Mouse (Mus musculus) megakaryocyte-erythroid progenitor cell, adult 5-6 weeks (primary cell): ENCODE results near the gene Dph1. TPM values are rescaled to one million over a fixed set of nuclear protein-coding genes. Genes with fewer than 3 reads are reported as not detected.

Source experiments
- ATAC-seq: replicated peaks from 2 replicates; pipeline ENCODE4 v1.8.0; 2016; ENCODE audit warnings: mild to moderate bottlenecking, inconsistent platforms; ENCODE audit not compliant: severe bottlenecking, poor library complexity, low FRiP score, low TSS enrichment
- total RNA-seq, 2 experiments: library from RNA; stranded (forward) in 1 of 2; stranded (reverse) in 1 of 2; fragments of 200-1000, 215-1000 nt in 1 of 2; fragments of >200 nt in 1 of 2; fragmentation: Nextera tagmentation in 1 of 2; gene quantifications; 2 replicates each; pipeline ENCODE4 v1.2.3; 2014 to 2017

Dph1 gene
- total RNA-seq, 2 experiments from 2014 or later, result 14.2 to 25.0 TPM

DNA sequence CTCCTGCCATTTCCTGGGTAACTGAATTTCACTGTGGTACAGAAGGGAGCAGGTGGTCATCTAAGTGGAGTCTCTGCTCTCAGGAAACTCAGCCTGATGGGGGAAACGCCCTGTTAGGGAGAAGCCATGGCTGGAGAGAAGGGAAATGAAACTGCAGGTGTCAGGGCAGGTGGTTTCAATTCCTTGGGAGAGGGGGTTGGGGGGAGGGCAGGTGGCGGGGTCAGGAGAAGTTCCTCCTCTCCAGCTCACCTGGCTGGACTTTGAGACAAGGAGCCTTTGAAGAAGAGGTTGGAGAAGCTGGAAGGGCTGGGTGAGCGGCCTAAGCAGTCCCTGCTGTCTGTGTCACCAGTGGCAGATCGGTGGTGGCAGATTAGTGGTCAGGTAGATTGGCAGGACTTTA, 15.3 kb upstream of the Dph1 start:
- ATAC-seq, result no peak

GRCm38 (mm10) chr11:75204472-75204871, 13.4 kb upstream of the Dph1 start:
- peak; percentile 14; the same call in 1 of the 2 replicates for ATAC-seq

DNA sequence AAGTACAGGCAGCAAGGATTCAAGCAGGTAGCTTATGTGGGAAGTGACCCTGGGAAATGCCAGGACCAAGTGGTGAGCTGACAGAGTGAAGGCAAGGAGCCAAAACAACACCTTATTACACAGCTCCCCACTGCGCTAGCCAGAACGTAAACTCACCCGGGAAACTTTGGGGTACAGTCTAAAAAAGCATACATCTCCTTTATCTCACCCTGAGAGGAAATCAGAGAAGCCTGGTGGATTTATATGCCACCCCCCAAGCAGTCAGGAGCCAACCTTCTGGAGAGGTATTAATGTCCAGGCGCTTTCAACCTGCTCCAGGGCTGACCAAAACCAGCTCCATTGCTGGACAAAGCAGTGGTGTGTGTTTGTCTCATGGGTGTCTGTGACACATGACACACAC, 12.9 kb upstream of the Dph1 start:
- no peak for ATAC-seq

DNA sequence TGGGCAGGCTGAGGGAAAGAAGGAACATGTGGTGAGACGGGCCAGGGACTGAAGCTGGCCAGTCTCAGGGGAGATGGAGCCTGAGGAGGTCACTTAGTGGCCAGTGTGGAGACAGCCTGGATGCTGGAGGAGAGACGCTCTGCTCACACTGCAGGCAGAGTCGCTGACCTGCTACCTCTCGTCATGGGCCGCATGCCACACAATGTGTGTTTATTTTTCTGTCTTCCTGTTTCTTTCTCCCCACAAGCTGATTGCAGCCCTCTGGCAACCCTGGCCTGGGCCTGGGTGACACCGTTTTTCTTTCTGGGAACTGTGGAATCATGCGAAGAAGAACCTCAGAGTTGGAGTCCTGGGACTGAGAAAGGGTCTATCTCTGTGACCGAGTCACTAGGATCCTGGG, 10.7 kb upstream of the Dph1 start:
- ATAC-seq, result no peak

DNA sequence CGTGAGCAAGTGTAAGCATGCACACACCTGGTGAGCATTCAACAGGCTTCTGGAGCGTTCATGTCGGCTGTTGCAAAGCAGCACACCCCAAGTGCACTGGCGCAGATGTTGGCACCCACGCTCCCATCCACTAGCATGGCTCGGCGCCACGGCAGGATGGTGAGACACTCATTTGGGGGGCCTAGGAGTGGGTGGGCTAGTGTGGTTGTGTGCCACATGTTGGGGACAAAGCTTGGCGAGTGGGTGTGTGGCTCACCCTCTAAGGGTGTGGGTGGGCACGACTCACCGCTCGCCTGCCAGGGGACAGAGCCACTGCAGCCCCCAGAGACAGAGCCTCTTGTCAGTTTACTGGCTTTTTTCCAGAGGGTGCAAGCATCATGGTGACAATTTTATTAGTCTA, 9.9 kb upstream of the Dph1 start:
- no peak for ATAC-seq

DNA sequence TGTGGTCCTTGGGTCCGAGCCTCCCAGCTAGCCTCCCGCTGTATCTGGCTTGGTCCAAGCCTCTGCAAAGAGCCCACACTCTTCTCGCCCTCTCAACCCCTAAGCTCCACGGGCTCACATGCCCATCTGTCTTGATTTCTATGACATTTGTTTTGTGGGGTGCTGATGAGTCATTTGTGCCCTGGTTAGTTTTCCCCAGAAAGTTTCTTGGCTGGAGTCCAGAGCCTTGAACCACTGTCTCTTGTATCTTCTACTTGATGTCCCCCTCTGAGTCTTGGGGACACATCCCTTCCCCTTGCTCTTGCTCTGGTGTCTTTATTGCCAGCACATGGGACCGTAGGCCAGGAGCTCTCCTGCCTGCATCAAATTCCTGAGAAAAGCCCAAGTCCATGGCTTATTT, 8.9 kb upstream of the Dph1 start:
- no peak for ATAC-seq

- no peak for ATAC-seq
Measured at GRCm38 (mm10) chr11:75198792-75199191, 7.8 kb upstream of the Dph1 start.

- peak; percentile 70; the same call in 1 of the 2 replicates for ATAC-seq
Measured at GRCm38 (mm10) chr11:75197956-75198355, 6.9 kb upstream of the Dph1 start.

DNA sequence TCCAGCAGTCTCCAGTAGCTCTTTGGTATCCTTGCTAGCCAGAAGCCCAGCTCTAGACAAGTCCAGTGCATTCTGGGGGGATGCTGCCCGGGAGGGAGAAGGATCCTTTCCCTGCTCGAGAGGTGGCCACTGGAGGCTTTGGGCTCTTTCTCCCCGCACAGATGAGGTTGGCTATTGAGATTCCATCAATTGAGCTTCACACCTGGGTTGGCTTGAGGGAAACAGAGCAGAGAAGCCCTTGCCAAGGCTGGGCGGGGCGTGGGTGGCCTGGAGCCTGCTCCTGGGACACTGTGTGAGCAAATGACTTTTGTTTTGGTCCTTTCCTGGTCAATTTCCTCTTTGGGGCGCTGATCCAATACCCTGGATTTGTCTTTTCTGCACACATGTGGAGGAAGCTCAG, 5.1 kb upstream of the Dph1 start:
- ATAC-seq, result no peak

- ATAC-seq, result no peak
Measured at GRCm38 (mm10) chr11:75194850-75195461, 3.9 kb upstream of the Dph1 start.

- ATAC-seq, result no peak
Measured at GRCm38 (mm10) chr11:75194121-75194849, 3.2 kb upstream of the Dph1 start.

- ATAC-seq, result no peak
Measured at GRCm38 (mm10) chr11:75193256-75194071, 2.4 kb upstream of the Dph1 start, which contains the start of gene Rtn4rl1. Rtn4rl1 (plus strand) TSS chr11:75193783.

DNA sequence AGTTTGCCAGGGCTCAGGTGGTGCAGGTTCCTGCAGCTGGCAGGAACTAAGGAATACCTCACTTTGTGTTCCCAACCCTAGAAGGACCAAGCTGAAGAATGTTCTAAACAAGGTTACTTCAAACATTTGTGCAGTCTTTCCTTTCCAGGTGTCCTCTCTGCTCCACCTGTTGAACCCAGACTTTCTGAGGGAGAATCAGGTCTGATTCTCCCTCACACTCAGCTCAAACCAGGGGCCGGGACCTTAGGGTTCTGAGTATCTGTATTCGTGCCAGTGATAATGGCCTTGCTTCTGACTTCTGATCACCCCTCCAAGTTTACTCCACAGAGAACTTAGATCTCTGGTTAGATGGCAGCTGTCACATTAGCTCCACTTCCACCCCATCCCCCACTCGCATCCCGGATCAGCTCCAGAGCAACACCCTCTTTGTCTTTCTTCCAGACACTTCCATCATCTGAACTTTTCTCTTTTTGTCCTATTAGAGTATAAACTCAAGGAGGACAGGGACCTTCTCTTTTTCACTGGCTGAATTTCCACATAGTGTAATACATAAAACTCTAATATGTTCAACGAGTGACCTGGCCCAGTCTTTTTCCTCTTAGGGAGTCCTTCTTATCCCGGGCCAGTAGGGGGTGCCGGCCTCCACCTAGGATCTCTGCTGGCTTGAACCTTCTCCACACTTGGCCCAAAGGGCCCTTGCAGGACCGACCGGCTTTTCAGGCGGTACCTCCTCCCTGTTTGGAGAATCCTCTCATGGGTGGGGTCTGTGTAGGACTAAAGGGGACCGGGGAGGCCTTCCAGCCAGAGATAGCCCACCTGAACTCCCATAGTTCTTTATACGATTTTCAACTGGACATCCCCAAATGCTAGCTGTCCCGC, 1.5 kb upstream of the Dph1 start:
- peak; percentile 56 for ATAC-seq

DNA sequence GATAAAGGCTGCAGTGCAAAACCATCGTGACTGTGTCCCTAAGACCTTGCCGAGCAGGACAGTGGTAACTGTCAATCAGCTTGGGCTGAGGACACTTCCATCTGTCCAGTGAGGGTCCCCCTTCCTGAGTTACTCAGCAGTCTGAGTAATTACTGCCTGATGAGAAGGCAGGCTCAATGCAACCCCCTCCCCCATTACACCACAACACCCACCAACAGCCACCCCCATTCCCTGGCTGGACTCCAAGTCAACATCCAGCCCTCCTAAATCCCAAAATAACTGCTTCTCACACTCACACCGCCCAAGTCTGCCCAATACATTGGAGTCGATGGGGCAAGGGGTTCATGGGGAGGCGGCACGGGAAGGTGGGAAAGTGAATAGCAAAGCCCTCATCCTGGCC, 800 bp upstream of the Dph1 start:
- ATAC-seq, result no peak

DNA sequence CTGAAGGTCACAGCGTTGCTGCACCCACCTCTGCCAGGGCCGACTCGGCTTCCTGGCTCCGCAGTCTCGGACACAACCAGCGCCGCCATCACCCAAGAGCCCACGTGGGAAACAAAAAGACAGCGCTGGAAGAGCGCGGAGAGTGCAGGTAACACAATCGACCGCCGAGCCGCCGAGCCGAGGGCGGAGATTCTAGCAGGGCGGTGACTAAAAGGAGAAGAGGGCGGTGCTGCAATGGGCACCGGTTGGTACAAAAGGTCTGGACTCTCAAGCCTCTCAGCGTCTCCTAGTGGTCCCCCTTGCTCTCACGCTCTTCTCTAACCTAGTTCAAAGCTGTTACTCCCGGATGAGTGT, 693 bp downstream of the Dph1 start:
- ATAC-seq, result peak; percentile 87

DNA sequence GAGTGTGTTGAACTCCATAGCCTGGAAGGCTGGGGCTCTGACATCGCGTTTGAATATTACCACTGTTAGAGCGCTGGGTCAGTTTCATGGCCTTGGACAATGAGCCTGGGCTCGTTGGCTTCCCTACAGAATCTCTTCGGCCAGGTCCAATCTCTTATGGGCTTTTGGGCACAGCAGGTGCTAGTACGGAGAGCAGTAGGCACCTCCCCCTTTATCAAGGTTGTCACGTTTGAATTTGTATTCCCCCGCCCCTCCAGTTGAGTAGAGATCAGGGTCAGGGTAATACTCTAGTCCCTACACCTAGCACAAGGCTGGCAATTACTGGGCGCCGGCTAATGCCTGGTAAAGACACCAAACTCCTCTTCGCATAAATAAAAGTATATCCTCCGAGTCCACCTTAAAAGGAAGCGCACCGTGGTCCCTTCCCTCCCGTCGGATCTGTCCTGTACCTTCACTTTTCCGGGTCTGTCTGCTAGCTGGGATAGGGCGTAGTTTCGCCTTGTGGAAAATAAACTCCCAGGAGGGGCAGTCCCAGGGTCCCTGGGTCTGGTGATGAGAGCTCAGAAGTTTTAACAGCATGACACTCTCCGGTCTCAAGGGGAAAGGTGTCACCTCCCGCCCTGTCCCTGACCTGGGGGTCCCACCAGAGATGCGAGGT, 1.2 kb downstream of the Dph1 start:
- ATAC-seq, result peak; percentile 67

GRCm38 (mm10) chr11:75184986-75185385, 6.1 kb downstream of the Dph1 start:
- ATAC-seq, result no peak

DNA sequence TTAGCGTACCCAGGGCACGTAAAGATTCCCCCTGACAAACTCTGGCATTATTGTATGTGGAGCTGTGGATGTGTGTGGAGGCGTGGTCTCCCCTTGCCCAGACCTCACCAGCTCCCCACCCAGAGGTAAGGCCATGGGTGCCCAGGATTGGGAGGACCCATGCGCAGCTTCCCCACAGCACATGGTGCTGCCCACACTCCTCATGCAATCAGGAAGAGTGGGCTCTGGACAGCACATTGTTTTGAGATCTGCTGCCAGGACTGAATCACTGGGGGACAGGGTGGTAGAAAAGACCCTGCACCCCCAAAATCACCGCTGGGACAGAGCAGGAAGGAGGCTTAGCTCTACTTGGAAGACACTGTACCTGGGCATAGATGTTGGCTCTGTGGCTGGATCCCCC, 6.5 kb downstream of the Dph1 start:
- no peak for ATAC-seq

DNA sequence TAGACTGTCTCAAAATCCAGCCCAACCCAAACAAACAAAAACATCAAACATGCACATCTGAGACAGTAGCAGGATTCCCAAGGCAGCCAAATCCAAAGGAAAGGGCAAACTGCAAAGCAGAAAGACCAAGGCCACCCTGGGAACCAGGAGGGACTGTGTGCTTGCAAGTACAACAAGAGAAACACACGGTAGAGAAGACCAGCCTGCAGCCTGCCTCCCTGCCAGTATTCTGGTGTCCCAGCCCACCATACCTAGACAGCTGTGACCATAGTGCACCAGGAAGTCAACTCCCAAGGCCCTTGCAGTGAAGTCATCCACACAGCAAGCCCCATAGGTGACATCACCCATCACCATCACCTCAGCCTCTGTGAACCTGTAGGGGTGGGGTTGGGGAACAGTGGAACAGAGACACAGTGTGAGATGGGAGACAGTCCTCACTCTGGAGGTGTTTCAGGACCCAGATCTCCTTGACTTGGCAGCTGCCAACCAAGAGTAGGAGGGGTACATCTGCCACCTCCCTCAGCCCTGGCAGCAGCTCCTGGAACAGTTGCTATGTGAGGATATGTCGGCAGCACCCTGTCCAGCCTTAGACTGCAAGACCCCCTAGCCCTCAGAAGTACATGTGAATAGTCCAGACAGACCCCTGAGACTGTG, 7.0 kb downstream of the Dph1 start:
- no peak for ATAC-seq
